Mouse (Mus musculus) leukemia stem cell, adult 10-12 weeks (primary cell): Measurements from ENCODE around the gene Ceacam9. TPM values are rescaled to one million over a fixed set of nuclear protein-coding genes. Genes with fewer than 3 reads are reported as not detected.

Experiments
- polyA plus RNA-seq: library from polyadenylated mRNA; stranded (reverse); fragments of >175 nt; gene quantifications from 2 replicates; pipeline ENCODE4 v1.2.3, GENCODE M21; 2012; ENCODE audit warnings: low replicate concordance

The Ceacam9 gene
- polyA plus RNA-seq, result not detected in 2 replicates

DNA sequence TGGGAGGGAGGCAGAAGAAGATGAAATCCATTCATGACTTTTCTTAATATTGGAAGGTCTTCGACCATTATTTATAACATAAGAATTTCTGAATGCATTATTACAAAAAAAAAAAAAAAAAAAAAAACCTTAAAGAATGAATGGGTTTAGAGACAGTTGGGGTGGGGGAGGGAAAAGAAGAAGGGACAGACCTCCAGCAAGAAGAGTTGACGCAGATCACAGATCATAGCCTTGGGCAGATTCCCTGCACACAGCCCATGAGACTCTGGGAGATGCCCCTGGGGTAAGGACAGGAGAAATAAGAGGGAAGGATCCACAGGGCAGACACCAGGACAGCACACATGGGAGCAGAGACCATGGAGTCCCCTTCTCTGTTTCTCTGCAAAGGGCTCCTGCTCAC is at the start of gene Ceacam9:
Ceacam9 (plus strand) TSS at position 301 of the 400 bp plus-strand sequence.

GRCm38 (mm10) chr7:16675605-16676004 is 46.1 kb upstream of the Ceacam9 start, which contains the start of gene Ceacam15:
Gene Ceacam15, minus strand, starts transcription at chr7:16675705.

DNA sequence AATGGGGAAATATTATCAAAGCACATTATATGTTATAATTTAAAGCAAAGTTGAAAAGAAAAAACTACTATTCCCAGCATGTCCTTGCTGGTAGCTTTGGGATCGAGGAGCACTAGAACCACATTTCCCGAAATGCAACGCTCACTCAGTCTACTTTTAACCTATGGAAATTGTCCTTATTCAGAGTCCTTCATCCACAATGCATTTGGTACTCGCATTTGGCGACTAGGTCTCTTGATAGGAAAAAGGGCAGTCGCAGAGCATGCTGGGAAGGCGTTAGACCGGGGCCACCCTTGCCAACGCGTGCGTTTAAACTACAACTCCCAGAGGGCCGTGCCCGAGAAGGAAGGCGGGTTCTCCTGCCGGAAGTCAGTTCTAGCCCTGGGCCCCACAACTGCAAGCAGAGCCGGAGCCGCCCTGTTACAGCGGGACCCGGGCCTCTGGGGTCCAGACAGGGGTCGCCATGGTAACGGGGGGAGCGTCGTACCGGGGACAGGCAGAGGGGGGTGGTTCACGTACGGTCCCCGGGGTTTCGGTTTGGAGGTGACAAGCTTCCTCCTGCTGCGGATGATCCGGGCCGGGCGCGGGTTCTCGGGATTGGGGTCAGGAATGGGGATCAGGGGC is 16.5 kb downstream of the Ceacam9 start, which contains the start of gene Ap2s1:
Ap2s1 (plus strand) TSS at position 338 of the 624 bp plus-strand sequence.

Other genes with a start within 250 kb of the Ceacam9 start
- 0.26 TPM in 1 of 2 replicates, not detected in the other for gene Npas1, start 244.2 kb upstream of the Ceacam9 start, polyA plus RNA-seq
- 0.97 and 7.1 TPM in 2 replicates for gene Arhgap35, start 106.9 kb upstream of the Ceacam9 start, polyA plus RNA-seq
- not detected in 2 replicates for gene Ceacam15, start 46.2 kb upstream of the Ceacam9 start, polyA plus RNA-seq
- 337 and 641 TPM in 2 replicates for gene Ap2s1, start 16.5 kb downstream of the Ceacam9 start, polyA plus RNA-seq
- 57.8 and 110 TPM in 2 replicates for gene Slc1a5, start 59.4 kb downstream of the Ceacam9 start, polyA plus RNA-seq
- 110 and 114 TPM in 2 replicates for gene Strn4, start 94.0 kb downstream of the Ceacam9 start, polyA plus RNA-seq
- 34.4 and 47.5 TPM in 2 replicates for gene Fkrp, start 94.8 kb downstream of the Ceacam9 start, polyA plus RNA-seq
- 33.2 and 65.6 TPM in 2 replicates for gene Prkd2, start 121.0 kb downstream of the Ceacam9 start, polyA plus RNA-seq
- 0.61 and 1.2 TPM in 2 replicates for gene Dact3, start 153.4 kb downstream of the Ceacam9 start, polyA plus RNA-seq
- not detected in 2 replicates for gene Gng8, start 169.9 kb downstream of the Ceacam9 start, polyA plus RNA-seq
- 0.28 and 0.76 TPM in 2 replicates for gene Ptgir, start 184.6 kb downstream of the Ceacam9 start, polyA plus RNA-seq
- gene Calm3, start 202.2 kb downstream of the Ceacam9 start, polyA plus RNA-seq, result 1,517 and 1,958 TPM in 2 replicates
- gene Pnmal2, start 222.8 kb downstream of the Ceacam9 start, polyA plus RNA-seq, result 0.15 TPM in 1 of 2 replicates, not detected in the other
- 0.09 TPM in 1 of 2 replicates, not detected in the other for gene Pnmal1, start 237.8 kb downstream of the Ceacam9 start, polyA plus RNA-seq